Mouse (Mus musculus): ENCODE results near the gene Trim8.
A peak's percentile ranks its signal among the peaks of the same experiment; 100 is the strongest.

DNA sequence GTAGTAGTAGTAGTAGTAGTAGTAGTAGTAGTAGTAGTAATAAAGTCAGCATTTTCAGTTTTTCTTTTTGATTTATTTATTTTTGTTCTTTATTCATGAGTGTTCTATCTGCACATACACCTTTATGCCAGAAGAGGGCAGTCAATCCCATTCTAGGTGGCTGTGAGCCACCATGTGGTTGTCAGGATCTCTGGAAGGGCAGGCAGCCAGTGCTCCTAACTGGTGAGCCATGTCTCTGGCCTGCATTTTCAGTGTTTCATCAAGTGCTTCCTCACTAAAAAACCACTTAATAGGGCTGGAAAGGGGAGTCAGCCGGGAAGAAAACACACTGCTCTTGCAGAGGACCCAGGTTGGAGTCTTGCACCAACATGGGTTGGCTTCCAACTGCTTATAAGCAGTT lies 60.6 kb downstream of the Trim8 start:
- TF ChIP-seq CTCF (IDR thresholded peaks at IDR 0.05) (peak; percentile 92), EP300 (IDR thresholded peaks at IDR 0.05) (no peak)

Measured in lung, postnatal 0 days (tissue).